Mouse (Mus musculus) forebrain, postnatal 0 days (tissue): Measurements from ENCODE around the gene Trim8. TPM values are rescaled to one million over a fixed set of nuclear protein-coding genes. Genes with fewer than 3 reads are reported as not detected.

Source experiments
- ATAC-seq: fragments of 200-750 bp; cut with Nextera tagmentation; 2 replicates; pipeline ENCODE4 v1.8.0; 2017; ENCODE audit warnings: mild to moderate bottlenecking, moderate library complexity
- DNase-seq: peaks from one replicate; pipeline ENCODE4 v3.0.0-alpha.2; 2015
- H3K27ac ChIP-seq: fragments of 300-500 bp; sonication (generic); 2 replicates; pipeline ENCODE4 v1.5.1; 2014; ENCODE audit warnings: low read depth, mild to moderate bottlenecking, antibody characterized with exemption, low read length, moderate library complexity, mixed read lengths
- H3K27me3 ChIP-seq: fragments of 300-500 bp; sonication (generic); 2 replicates; pipeline ENCODE4 v1.6.1; 2014; ENCODE audit warnings: mild to moderate bottlenecking, low read length, mixed read lengths; ENCODE audit not compliant: insufficient read depth
- H3K36me3 ChIP-seq: fragments of 300-500 bp; sonication (generic); 2 replicates; pipeline ENCODE4 v1.6.1; 2014; ENCODE audit warnings: mild to moderate bottlenecking, moderate library complexity; ENCODE audit not compliant: insufficient read depth
- H3K4me1 ChIP-seq: fragments of 300-500 bp; sonication (generic); 2 replicates; pipeline ENCODE4 v1.6.1; 2014; ENCODE audit warnings: antibody characterized with exemption; ENCODE audit not compliant: insufficient read depth
- H3K4me2 ChIP-seq: fragments of 300-500 bp; sonication (generic); 2 replicates; pipeline ENCODE4 v1.6.1; 2014; ENCODE audit warnings: low read depth, mild to moderate bottlenecking, moderate library complexity
- H3K4me3 ChIP-seq: fragments of 300-500 bp; sonication (generic); 2 replicates; pipeline ENCODE4 v1.5.1; 2014; ENCODE audit warnings: low read depth, low read length, mixed read lengths
- H3K9ac ChIP-seq: fragments of 300-500 bp; sonication (generic); 2 replicates; pipeline ENCODE4 v1.6.1; 2014; ENCODE audit warnings: mild to moderate bottlenecking
- H3K9me3 ChIP-seq: fragments of 300-500 bp; sonication (generic); 2 replicates; pipeline ENCODE4 v1.6.1; 2016; ENCODE audit warnings: low read length
- CTCF ChIP-seq: sonication (generic); IDR thresholded peaks from 2 replicates; pipeline ENCODE4 v1.5.1; 2016; ENCODE audit warnings: antibody characterized with exemption, control low read depth, low read depth
- WGBS: fragments of 180-500 bp; shearing (Covaris S2); extraction: QIAGEN DNeasy Blood & Tissue Kit; methylation state at CpG from one replicate; pipeline ENCODE4 v1.1.7; 2014; 5-methylcytosine and 5-hydroxymethylcytosine counted together
- polyA plus RNA-seq: library from polyadenylated mRNA; unstranded; fragments of >200 nt; fragmentation: Nextera tagmentation; extraction: Ambion mirVana; gene quantifications from 2 replicates; pipeline ENCODE4 v1.2.1, GENCODE M21; 2015
- total RNA-seq: library from RNA; depleted of rRNA; stranded (reverse); fragments of >200 nt; gene quantifications from 2 replicates; pipeline ENCODE4 v1.2.3, GENCODE M21; 2014

Gene Trim8
- total and polyA plus RNA-seq, 2 experiments from 2014 or later: 28.2 to 76.5 TPM

GRCm38 (mm10) chr19:46456018-46456735 is 45.3 kb upstream of the Trim8 start:
- Histone ChIP-seq H3K4me2 (no peak overlapping the region), H3K27me3 (no peaks in the 10 kb centered on the region), H3K4me1 (no peaks in the 10 kb centered on the region), H3K27ac (no peak overlapping the region), H3K9me3 (no peaks in the 10 kb centered on the region), H3K4me3 (no peak overlapping the region), H3K9ac (no peak overlapping the region), H3K36me3 (peaks cover 25% of the 10 kb centered on the region)
- 91% methylated on average over 5 of the region's 5 CpGs for WGBS
- TF ChIP-seq CTCF: no peak
- ATAC-seq (no peak), DNase-seq (no peak)

GRCm38 (mm10) chr19:46457798-46458197 is 43.7 kb upstream of the Trim8 start:
- Histone ChIP-seq H3K9ac (no peak overlapping the region), H3K36me3 (peaks cover 29% of the 10 kb centered on the region), H3K9me3 (no peaks in the 10 kb centered on the region), H3K4me2 (no peak overlapping the region), H3K4me1 (no peaks in the 10 kb centered on the region), H3K4me3 (no peak overlapping the region), H3K27ac (no peak overlapping the region), H3K27me3 (no peaks in the 10 kb centered on the region)
- no peak for DNase-seq
- TF ChIP-seq CTCF: no peak
- no peak for ATAC-seq
- WGBS: 84% methylated on average over 5 of the region's 5 CpGs

GRCm38 (mm10) chr19:46459256-46459655 is 42.2 kb upstream of the Trim8 start:
- Histone ChIP-seq H3K36me3 (peaks cover 21% of the 10 kb centered on the region), H3K4me1 (no peaks in the 10 kb centered on the region), H3K27me3 (no peaks in the 10 kb centered on the region), H3K9me3 (no peaks in the 10 kb centered on the region), H3K4me2 (no peak overlapping the region), H3K4me3 (no peak overlapping the region), H3K9ac (no peak overlapping the region), H3K27ac (no peak overlapping the region)
- DNase-seq: no peak
- ATAC-seq: no peak
- WGBS: 82% methylated on average over 10 of the region's 10 CpGs
- TF ChIP-seq CTCF: no peak

- Histone ChIP-seq H3K4me1 (no peaks in the 10 kb centered on the region), H3K4me3 (no peak overlapping the region), H3K27ac (no peak overlapping the region), H3K4me2 (no peak overlapping the region), H3K36me3 (peaks cover 15% of the 10 kb centered on the region), H3K27me3 (no peaks in the 10 kb centered on the region), H3K9me3 (no peaks in the 10 kb centered on the region), H3K9ac (no peak overlapping the region)
- no peak for DNase-seq
- ATAC-seq: no peak
- WGBS: 84% methylated on average over 2 of the region's 2 CpGs
- TF ChIP-seq CTCF: no peak
These were observed 41.6 kb upstream of the Trim8 start for GRCm38 (mm10) chr19:46459889-46460288.

GRCm38 (mm10) chr19:46462574-46462973 is 38.9 kb upstream of the Trim8 start:
- ATAC-seq: no peak

GRCm38 (mm10) chr19:46463446-46463845 is 38.1 kb upstream of the Trim8 start:
- TF ChIP-seq CTCF: no peak
- Histone ChIP-seq H3K4me3 (no peak overlapping the region), H3K9ac (no peak overlapping the region), H3K4me2 (no peak overlapping the region), H3K36me3 (peaks cover 7% of the 10 kb centered on the region; the same call in 1 of the 2 replicates), H3K9me3 (no peaks in the 10 kb centered on the region), H3K27me3 (no peaks in the 10 kb centered on the region), H3K4me1 (no peaks in the 10 kb centered on the region), H3K27ac (no peak overlapping the region)
- no peak for DNase-seq
- ATAC-seq: no peak
- WGBS: 98% methylated on average over 4 of the region's 4 CpGs

More at GRCm38 (mm10) chr19:46462574-46462973, 38.9 kb upstream of the Trim8 start:
- H3K9me3 ChIP-seq: no peaks in the 10 kb centered on the region
- H3K27me3 ChIP-seq: no peaks in the 10 kb centered on the region
- no peak overlapping the region for H3K27ac ChIP-seq
- DNase-seq: no peak
- WGBS: 94% methylated on average over 3 of the region's 3 CpGs
- TF ChIP-seq CTCF: no peak
- no peak overlapping the region for H3K4me3 ChIP-seq
- peaks cover 13% of the 10 kb centered on the region for H3K36me3 ChIP-seq
- no peak overlapping the region for H3K9ac ChIP-seq
- H3K4me2 ChIP-seq: no peak overlapping the region
- H3K4me1 ChIP-seq: no peaks in the 10 kb centered on the region

- Histone ChIP-seq H3K9ac (no peak overlapping the region), H3K4me2 (no peak overlapping the region), H3K27ac (no peak overlapping the region), H3K4me3 (no peak overlapping the region), H3K27me3 (no peaks in the 10 kb centered on the region), H3K4me1 (no peaks in the 10 kb centered on the region), H3K9me3 (no peaks in the 10 kb centered on the region), H3K36me3 (peaks cover 3% of the 10 kb centered on the region; the same call in 1 of the 2 replicates)
- no peak for TF ChIP-seq CTCF
- no peak for DNase-seq
- 81% methylated on average over 6 of the region's 6 CpGs for WGBS
- ATAC-seq: no peak
These were observed 35.3 kb upstream of the Trim8 start for GRCm38 (mm10) chr19:46466160-46466559.
